Mouse (Mus musculus) lung, adult 2 months (tissue): Measurements from ENCODE around the gene Eri3.

Experiments
- CTCF ChIP-seq: fragments of 200-500 bp; IDR thresholded peaks from 2 replicates; pipeline ENCODE4 v1.5.1; 2011; ENCODE audit warnings: mild to moderate bottlenecking, low read length, control low read depth; ENCODE audit not compliant: insufficient read depth
- POLR2A ChIP-seq: fragments of 200-500 bp; IDR thresholded peaks from 2 replicates; pipeline ENCODE4 v1.6.1; 2011; ENCODE audit warnings: low read depth, mild to moderate bottlenecking, control low read depth, low read length, borderline replicate concordance; ENCODE audit errors: extremely low read depth

DNA sequence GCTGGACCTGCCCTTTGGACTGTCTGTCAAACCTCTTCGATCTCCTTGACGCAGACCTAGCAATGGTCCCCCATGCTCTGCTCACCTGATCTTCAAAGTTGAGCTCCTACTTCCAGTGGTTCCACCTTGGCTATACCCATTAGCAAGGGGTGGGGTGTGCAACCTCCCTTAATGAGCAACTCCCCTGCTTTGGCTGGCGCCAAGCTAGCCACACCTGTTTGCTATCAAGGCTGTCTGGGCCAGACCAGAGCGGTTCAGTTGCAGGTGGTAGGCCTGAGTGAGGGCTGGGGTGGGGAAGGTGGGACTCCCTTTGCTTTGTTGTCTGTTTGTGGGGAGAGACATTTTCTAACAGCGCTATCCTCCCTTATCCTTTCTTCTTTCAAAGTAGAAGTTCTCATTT lies 62.5 kb downstream of the Eri3 start:
- TF ChIP-seq CTCF (no peak), POLR2A (no peak)
